Mouse (Mus musculus): Measurements from ENCODE around the gene Prdm10.

DNA sequence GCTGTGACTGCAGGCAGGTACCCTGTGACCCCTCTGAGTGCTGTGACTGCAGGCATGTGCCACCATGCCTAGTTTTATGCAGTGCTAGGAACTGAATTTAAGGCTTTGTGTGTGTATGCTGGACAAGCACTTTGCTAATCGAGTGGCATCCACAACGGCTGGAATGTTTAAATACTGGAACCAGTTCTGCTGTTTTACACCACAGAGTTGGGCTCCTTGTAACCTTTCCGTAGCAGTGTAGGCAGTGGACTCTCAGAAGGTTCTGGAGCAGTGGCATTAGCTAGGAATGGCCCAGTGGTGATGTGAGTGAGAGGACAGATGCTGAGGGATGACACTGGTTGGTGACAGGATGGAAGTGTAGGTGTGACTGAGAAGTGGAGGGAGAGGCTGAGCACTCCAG, 26.9 kb downstream of the Prdm10 start:
- TF ChIP-seq GATA1 (IDR thresholded peaks at IDR 0.05; ENCODE audit: borderline replicate concordance, low read length): no peak
- TF ChIP-seq FLI1 (IDR thresholded peaks at IDR 0.05; ENCODE audit: low read length): no peak

All from megakaryocyte, embryonic 14.5 days (primary cell).